Mouse (Mus musculus) neutrophil, adult 83 days (primary cell): ENCODE measurements around the gene Spr. TPM values are rescaled to one million over a fixed set of nuclear protein-coding genes. Genes with fewer than 3 reads are reported as not detected.

ENCODE experiments used
- total RNA-seq, 2 experiments: library from RNA; stranded (reverse); gene quantifications; one replicate each; pipeline ENCODE4 v1.2.4; 2023

Spr gene
- 1 to 10 TPM; 7.6 to 8.3 TPM for total RNA-seq

DNA sequence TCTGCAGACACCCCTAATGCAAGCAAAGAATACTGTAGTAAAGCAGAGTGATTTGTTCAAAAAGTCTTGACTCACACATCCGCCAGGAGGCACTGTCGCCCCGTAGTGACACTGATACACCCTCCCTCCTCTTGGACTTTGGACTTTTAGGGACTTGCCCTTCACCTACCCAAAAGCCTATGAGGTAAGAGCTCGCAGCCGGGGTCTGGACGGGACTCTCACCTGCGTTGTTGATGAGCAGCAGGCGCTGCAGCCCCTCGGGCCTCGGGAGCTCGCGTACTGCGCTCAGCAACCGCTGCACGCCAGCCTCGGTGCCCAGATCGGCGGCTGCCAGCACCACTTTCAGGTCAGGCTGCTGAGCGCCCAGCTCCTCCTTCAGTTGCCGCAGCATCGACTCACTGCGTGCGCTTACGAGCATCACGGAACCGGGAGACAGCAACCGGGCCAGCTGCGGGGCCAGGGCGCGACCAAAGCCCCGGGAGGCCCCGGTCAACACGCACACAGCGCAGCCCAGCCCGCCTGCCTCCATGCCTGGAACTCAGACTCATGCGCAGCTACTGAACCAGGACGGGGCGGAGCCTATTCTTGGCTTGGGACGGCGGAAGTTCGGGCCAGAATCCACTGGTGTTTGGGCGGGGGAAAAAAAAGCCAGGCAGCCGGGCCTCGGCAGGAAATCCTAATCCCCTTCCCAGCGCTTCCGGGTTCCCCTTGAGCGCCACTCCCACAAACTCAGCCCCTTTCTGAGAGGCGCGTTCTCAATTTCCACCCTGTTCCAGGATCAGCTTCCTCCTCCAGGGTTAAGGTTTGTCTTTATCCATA, at the start of gene Spr:
Gene Spr (minus strand): TSS at position 550 of the 819 bp plus-strand sequence.

Other genes starting within 250 kb of the Spr start
- gene Exoc6b, start 68.3 kb downstream of the Spr start, total RNA-seq, result 10 to 100 TPM; 15.0 to 15.6 TPM
- gene Emx1, start 49.7 kb upstream of the Spr start, total RNA-seq, result not detected
- gene Sfxn5, start 195.7 kb upstream of the Spr start, total RNA-seq, result 100 to 1,000 TPM in 1 of 2 experiments, 10 to 100 TPM in 1; 85.8 to 113 TPM
- 10 to 100 TPM; 15.7 to 19.6 TPM for gene Rab11fip5, start 236.9 kb upstream of the Spr start, total RNA-seq